Mouse (Mus musculus) olfactory bulb, adult 2 months (tissue): Measurements from ENCODE around the gene Higd2a.

ENCODE experiments used
- CTCF ChIP-seq: fragments of 200-500 bp; IDR thresholded peaks from 2 replicates; pipeline ENCODE4 v1.5.1; 2012; ENCODE audit warnings: low read depth, mild to moderate bottlenecking, low read length, moderate library complexity; ENCODE audit not compliant: insufficient read depth
- POLR2A ChIP-seq: fragments of 200-500 bp; IDR thresholded peaks from 2 replicates; pipeline ENCODE4 v1.6.1; 2012; ENCODE audit warnings: mild to moderate bottlenecking, low read depth, low read length, moderate library complexity; ENCODE audit not compliant: insufficient read depth

GRCm38 (mm10) chr13:54616307-54616706 is 26.3 kb downstream of the Higd2a start:
- no peak for TF ChIP-seq CTCF
- no peak for TF ChIP-seq POLR2A
